Mouse (Mus musculus): Measurements from ENCODE around the gene 4931422A03Rik.
"Not testable (repeated sequence)": the region's sequence is repeated elsewhere in the genome, so short reads cannot be mapped to it uniquely, and the experiment has no call there.

The 4931422A03Rik gene

GRCm38 (mm10) chr2:104027458-104028138 lies 563 bp downstream of the 4931422A03Rik start, which contains the start of gene Fbxo3:
Gene Fbxo3 (plus strand): TSS chr2:104027721.
- DNase-seq (ENCODE audit: low read depth, low spot score), result peak; percentile 71

- DNase-seq (ENCODE audit: low read depth, low spot score), result no peak
Observed at GRCm38 (mm10) chr2:104024656-104025055, 3.5 kb downstream of the 4931422A03Rik start.

GRCm38 (mm10) chr2:104023096-104023495 lies 5.1 kb downstream of the 4931422A03Rik start:
- DNase-seq (ENCODE audit: low read depth, low spot score), result no peak

- DNase-seq (ENCODE audit: low read depth, low spot score), result not testable (repeated sequence)
Observed at GRCm38 (mm10) chr2:104008853-104009252, 19.3 kb downstream of the 4931422A03Rik start.

GRCm38 (mm10) chr2:104007793-104008519 lies 20.2 kb downstream of the 4931422A03Rik start:
- DNase-seq (ENCODE audit: low read depth, low spot score), result no peak

GRCm38 (mm10) chr2:104002711-104003413 lies 25.3 kb downstream of the 4931422A03Rik start:
- DNase-seq (ENCODE audit: low read depth, low spot score), result no peak

- no peak for DNase-seq (ENCODE audit: low read depth, low spot score)
Observed at GRCm38 (mm10) chr2:104001861-104002260, 26.3 kb downstream of the 4931422A03Rik start.

GRCm38 (mm10) chr2:104001076-104001475 lies 27.1 kb downstream of the 4931422A03Rik start:
- no peak for DNase-seq (ENCODE audit: low read depth, low spot score)

- no peak for DNase-seq (ENCODE audit: low read depth, low spot score)
Observed at GRCm38 (mm10) chr2:103992618-103993332, 35.4 kb downstream of the 4931422A03Rik start.

- DNase-seq (ENCODE audit: low read depth, low spot score), result no peak
Observed at GRCm38 (mm10) chr2:103992162-103992561, 36.0 kb downstream of the 4931422A03Rik start.

GRCm38 (mm10) chr2:103991303-103991702 lies 36.9 kb downstream of the 4931422A03Rik start:
- DNase-seq (ENCODE audit: low read depth, low spot score), result no peak

- DNase-seq (ENCODE audit: low read depth, low spot score), result no peak
Observed at GRCm38 (mm10) chr2:103989724-103990123, 38.4 kb downstream of the 4931422A03Rik start.

GRCm38 (mm10) chr2:103987595-103987994 lies 40.6 kb downstream of the 4931422A03Rik start:
- DNase-seq (ENCODE audit: low read depth, low spot score), result not testable (repeated sequence)

GRCm38 (mm10) chr2:103983146-103983545 lies 45.0 kb downstream of the 4931422A03Rik start:
- no peak for DNase-seq (ENCODE audit: low read depth, low spot score)

GRCm38 (mm10) chr2:103982250-103982649 lies 45.9 kb downstream of the 4931422A03Rik start:
- peak; percentile 43 for DNase-seq (ENCODE audit: low read depth, low spot score)

- no peak for DNase-seq (ENCODE audit: low read depth, low spot score)
Observed at GRCm38 (mm10) chr2:103977716-103978115, 50.4 kb downstream of the 4931422A03Rik start.

GRCm38 (mm10) chr2:103977216-103977615 lies 50.9 kb downstream of the 4931422A03Rik start:
- DNase-seq (ENCODE audit: low read depth, low spot score), result no peak

GRCm38 (mm10) chr2:103975904-103976303 lies 52.3 kb downstream of the 4931422A03Rik start:
- DNase-seq (ENCODE audit: low read depth, low spot score), result no peak

GRCm38 (mm10) chr2:103971838-103972237 lies 56.3 kb downstream of the 4931422A03Rik start:
- DNase-seq (ENCODE audit: low read depth, low spot score), result no peak

- no peak for DNase-seq (ENCODE audit: low read depth, low spot score)
Observed at GRCm38 (mm10) chr2:103970791-103971649, 57.1 kb downstream of the 4931422A03Rik start.

Data from skeletal muscle tissue, adult 2 months (tissue).